Mouse (Mus musculus): ENCODE results near the gene Stox1. TPM values are rescaled to one million over a fixed set of nuclear protein-coding genes. Genes with fewer than 3 reads are reported as not detected.

Stox1 gene
- polyA plus RNA-seq, 1 experiment from 2014 or later, result 1.4 TPM

GRCm38 (mm10) chr10:62692771-62693170 lies 33.2 kb downstream of the Stox1 start:
- Histone ChIP-seq H3K27ac (no peak overlapping the region), H3K36me3 (no peaks in the 10 kb centered on the region), H3K4me3 (no peak overlapping the region), H3K4me2 (no peak overlapping the region), H3K9me3 (no peaks in the 10 kb centered on the region), H3K9ac (no peak overlapping the region), H3K4me1 (peaks cover under 1% of the 10 kb centered on the region; the same call in 1 of the 2 replicates), H3K27me3 (no peaks in the 10 kb centered on the region)
- no peak for ATAC-seq (ENCODE audit: insufficient number of reproducible peaks, low FRiP score, low TSS enrichment, low read depth)
- 66% methylated on average over 8 of the region's 8 CpGs for WGBS

DNA sequence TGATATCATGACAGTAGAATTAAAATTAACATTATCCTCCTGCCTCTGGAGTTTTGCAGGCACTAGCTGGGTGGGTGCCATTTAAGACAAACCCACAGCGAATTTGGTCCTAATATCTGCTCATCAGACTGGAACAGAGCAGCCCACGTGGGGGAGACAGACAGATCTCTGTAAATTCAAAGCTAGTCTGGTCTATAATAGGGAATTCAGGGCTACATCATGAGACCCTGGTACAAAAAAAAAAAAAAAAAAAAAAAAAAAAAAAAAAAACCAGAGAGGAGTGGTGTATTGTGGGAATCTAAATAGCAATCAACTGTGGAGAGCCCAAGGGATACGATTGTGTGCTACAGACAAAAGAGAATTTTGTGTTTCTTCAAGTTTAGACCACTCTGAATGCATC lies 33.7 kb downstream of the Stox1 start:
- ATAC-seq (ENCODE audit: insufficient number of reproducible peaks, low FRiP score, low TSS enrichment, low read depth), result no peak
- Histone ChIP-seq H3K9ac (no peak overlapping the region), H3K27ac (no peak overlapping the region), H3K9me3 (no peaks in the 10 kb centered on the region), H3K4me1 (peaks cover 6% of the 10 kb centered on the region), H3K4me3 (no peak overlapping the region), H3K27me3 (no peaks in the 10 kb centered on the region), H3K4me2 (no peak overlapping the region), H3K36me3 (no peaks in the 10 kb centered on the region)
- WGBS, result 82% methylated on average over 3 of the region's 3 CpGs

- ATAC-seq (ENCODE audit: insufficient number of reproducible peaks, low FRiP score, low TSS enrichment, low read depth), result 0 out of 2 replicates have a peak, but pooled peaks have one; percentile 17
- Histone ChIP-seq H3K4me3 (no peak overlapping the region), H3K27me3 (no peaks in the 10 kb centered on the region), H3K9me3 (no peaks in the 10 kb centered on the region), H3K4me1 (peaks cover 15% of the 10 kb centered on the region), H3K4me2 (no peak overlapping the region), H3K9ac (no peak overlapping the region), H3K27ac (no peak overlapping the region), H3K36me3 (no peaks in the 10 kb centered on the region)
- 49% methylated on average over 15 of the region's 15 CpGs for WGBS
These were observed 38.8 kb downstream of the Stox1 start for GRCm38 (mm10) chr10:62687032-62687674.

GRCm38 (mm10) chr10:62683043-62683442 lies 42.9 kb downstream of the Stox1 start:
- Histone ChIP-seq H3K4me2 (no peak overlapping the region), H3K4me1 (peaks cover 15% of the 10 kb centered on the region), H3K36me3 (no peaks in the 10 kb centered on the region), H3K9ac (no peak overlapping the region), H3K27me3 (no peaks in the 10 kb centered on the region; the same call in 1 of the 2 replicates), H3K27ac (no peak overlapping the region), H3K9me3 (no peaks in the 10 kb centered on the region), H3K4me3 (no peak overlapping the region)
- no peak for ATAC-seq (ENCODE audit: insufficient number of reproducible peaks, low FRiP score, low TSS enrichment, low read depth)
- 53% methylated on average over 5 of the region's 5 CpGs for WGBS

- H3K27ac ChIP-seq, result no peak overlapping the region
- ATAC-seq (ENCODE audit: insufficient number of reproducible peaks, low FRiP score, low TSS enrichment, low read depth), result no peak
- no peak overlapping the region for H3K9ac ChIP-seq
- no peaks in the 10 kb centered on the region for H3K36me3 ChIP-seq
- H3K9me3 ChIP-seq, result no peaks in the 10 kb centered on the region
- H3K4me2 ChIP-seq, result no peak overlapping the region
- no peaks in the 10 kb centered on the region; the same call in 1 of the 2 replicates for H3K27me3 ChIP-seq
- WGBS, result 84% methylated on average over 1 of the region's 1 CpGs
- no peaks in the 10 kb centered on the region for H3K4me1 ChIP-seq
- no peak overlapping the region for H3K4me3 ChIP-seq
These were observed 46.1 kb downstream of the Stox1 start for GRCm38 (mm10) chr10:62679833-62680232.

DNA sequence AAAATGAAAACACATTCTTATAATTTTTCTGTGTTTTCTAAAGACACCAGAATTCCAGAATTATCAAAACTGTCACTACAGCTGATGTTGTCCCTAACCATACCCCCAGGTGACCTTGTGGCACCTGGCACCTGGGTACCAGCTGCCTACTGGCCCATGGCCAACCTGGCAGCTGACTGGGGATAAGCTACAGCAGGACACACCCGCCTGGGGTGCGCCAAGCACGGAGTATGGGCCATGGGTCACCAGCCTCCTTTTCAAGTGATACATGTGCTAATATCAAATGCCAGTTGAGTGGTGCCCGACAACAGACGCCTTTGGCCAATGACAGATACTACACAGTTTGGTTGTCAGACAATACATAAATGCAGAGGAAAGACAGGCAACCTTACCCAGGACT lies 48.6 kb downstream of the Stox1 start:
- Histone ChIP-seq H3K4me3 (no peak overlapping the region), H3K4me1 (no peaks in the 10 kb centered on the region), H3K9ac (no peak overlapping the region), H3K27me3 (no peaks in the 10 kb centered on the region; the same call in 1 of the 2 replicates), H3K9me3 (no peaks in the 10 kb centered on the region), H3K36me3 (no peaks in the 10 kb centered on the region), H3K27ac (no peak overlapping the region), H3K4me2 (no peak overlapping the region)
- ATAC-seq (ENCODE audit: insufficient number of reproducible peaks, low FRiP score, low TSS enrichment, low read depth), result no peak
- WGBS, result 79% methylated on average over 5 of the region's 5 CpGs

- no peak overlapping the region for H3K27ac ChIP-seq
- H3K36me3 ChIP-seq, result no peaks in the 10 kb centered on the region
- WGBS, result 88% methylated on average over 6 of the region's 6 CpGs
- H3K4me1 ChIP-seq, result no peaks in the 10 kb centered on the region
- H3K4me3 ChIP-seq, result no peak overlapping the region
- no peak overlapping the region for H3K4me2 ChIP-seq
- H3K9ac ChIP-seq, result no peak overlapping the region
- ATAC-seq (ENCODE audit: insufficient number of reproducible peaks, low FRiP score, low TSS enrichment, low read depth), result no peak
- H3K9me3 ChIP-seq, result no peaks in the 10 kb centered on the region
- H3K27me3 ChIP-seq, result no peaks in the 10 kb centered on the region; the same call in 1 of the 2 replicates
These were observed 49.7 kb downstream of the Stox1 start for GRCm38 (mm10) chr10:62676196-62676595.

GRCm38 (mm10) chr10:62672359-62672758 lies 53.6 kb downstream of the Stox1 start:
- no peak for ATAC-seq (ENCODE audit: insufficient number of reproducible peaks, low FRiP score, low TSS enrichment, low read depth)
- Histone ChIP-seq H3K4me3 (no peak overlapping the region), H3K27me3 (no peaks in the 10 kb centered on the region), H3K27ac (no peak overlapping the region), H3K36me3 (no peaks in the 10 kb centered on the region), H3K9me3 (no peaks in the 10 kb centered on the region), H3K4me2 (no peak overlapping the region), H3K4me1 (no peaks in the 10 kb centered on the region), H3K9ac (no peak overlapping the region)
- WGBS, result 97% methylated on average over 2 of the region's 2 CpGs

DNA sequence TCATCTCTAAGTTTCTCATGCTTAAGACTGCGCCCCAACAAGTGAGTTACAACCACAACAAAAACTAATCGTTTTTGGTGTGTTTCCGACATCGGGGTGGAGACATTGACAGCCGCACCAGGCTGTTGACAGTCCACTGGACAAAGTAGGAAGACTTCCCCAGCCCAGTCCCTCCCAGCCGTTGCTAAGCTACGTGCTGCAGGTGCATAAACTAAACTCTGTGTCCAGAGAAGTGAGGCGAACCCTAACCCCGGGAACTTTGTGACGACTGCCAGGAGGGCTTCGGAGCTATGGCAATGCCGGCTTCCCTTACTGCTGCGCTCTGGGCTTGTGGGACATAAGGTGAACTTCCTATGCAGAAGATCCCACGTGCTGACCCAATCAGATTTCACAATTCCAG lies 56.7 kb downstream of the Stox1 start:
- no peak overlapping the region for H3K27ac ChIP-seq
- no peak overlapping the region for H3K4me3 ChIP-seq
- 0 out of 2 replicates have a peak, but pooled peaks cover 3% of the 10 kb centered on the region for H3K4me1 ChIP-seq
- no peaks in the 10 kb centered on the region for H3K27me3 ChIP-seq
- no peak overlapping the region for H3K4me2 ChIP-seq
- H3K9ac ChIP-seq, result no peak overlapping the region
- WGBS, result 72% methylated on average over 14 of the region's 14 CpGs
- no peak for ATAC-seq (ENCODE audit: insufficient number of reproducible peaks, low FRiP score, low TSS enrichment, low read depth)
- H3K9me3 ChIP-seq, result no peaks in the 10 kb centered on the region
- H3K36me3 ChIP-seq, result no peaks in the 10 kb centered on the region

GRCm38 (mm10) chr10:62668463-62668862 lies 57.5 kb downstream of the Stox1 start:
- WGBS, result 53% methylated on average over 2 of the region's 2 CpGs

DNA sequence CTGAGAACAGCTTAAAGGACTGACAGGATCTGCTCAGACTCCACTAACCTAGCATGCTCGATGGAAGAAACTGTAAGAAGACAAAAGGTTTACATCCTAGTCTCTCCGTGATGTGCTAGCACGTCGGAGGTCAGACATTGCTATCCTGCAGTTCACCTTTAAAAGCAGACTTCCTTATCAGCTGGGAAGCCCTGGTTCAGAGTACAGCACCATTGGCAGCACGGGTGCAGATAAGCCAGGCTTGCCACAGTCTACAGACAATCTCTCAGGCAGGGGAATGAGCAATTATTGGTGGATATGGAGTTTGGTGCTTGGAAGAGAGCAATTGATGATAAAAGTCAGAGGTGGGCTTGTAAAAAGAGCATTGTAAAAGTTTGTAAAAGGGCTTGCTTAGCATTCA lies 57.9 kb downstream of the Stox1 start:
- Histone ChIP-seq H3K27me3 (no peaks in the 10 kb centered on the region), H3K9me3 (no peaks in the 10 kb centered on the region), H3K4me2 (no peak overlapping the region), H3K4me3 (no peak overlapping the region), H3K9ac (no peak overlapping the region), H3K36me3 (no peaks in the 10 kb centered on the region), H3K27ac (no peak overlapping the region), H3K4me1 (0 out of 2 replicates have a peak, but pooled peaks cover 3% of the 10 kb centered on the region)
- ATAC-seq (ENCODE audit: insufficient number of reproducible peaks, low FRiP score, low TSS enrichment, low read depth), result no peak
- WGBS, result 82% methylated on average over 5 of the region's 5 CpGs

More at GRCm38 (mm10) chr10:62668463-62668862, 57.5 kb downstream of the Stox1 start:
- H3K9me3 ChIP-seq, result no peaks in the 10 kb centered on the region
- 0 out of 2 replicates have a peak, but pooled peaks cover 3% of the 10 kb centered on the region for H3K4me1 ChIP-seq
- ATAC-seq (ENCODE audit: insufficient number of reproducible peaks, low FRiP score, low TSS enrichment, low read depth), result no peak
- no peak overlapping the region for H3K27ac ChIP-seq
- no peak overlapping the region for H3K4me3 ChIP-seq
- no peaks in the 10 kb centered on the region for H3K27me3 ChIP-seq
- no peak overlapping the region for H3K9ac ChIP-seq
- no peaks in the 10 kb centered on the region for H3K36me3 ChIP-seq
- no peak overlapping the region for H3K4me2 ChIP-seq

DNA sequence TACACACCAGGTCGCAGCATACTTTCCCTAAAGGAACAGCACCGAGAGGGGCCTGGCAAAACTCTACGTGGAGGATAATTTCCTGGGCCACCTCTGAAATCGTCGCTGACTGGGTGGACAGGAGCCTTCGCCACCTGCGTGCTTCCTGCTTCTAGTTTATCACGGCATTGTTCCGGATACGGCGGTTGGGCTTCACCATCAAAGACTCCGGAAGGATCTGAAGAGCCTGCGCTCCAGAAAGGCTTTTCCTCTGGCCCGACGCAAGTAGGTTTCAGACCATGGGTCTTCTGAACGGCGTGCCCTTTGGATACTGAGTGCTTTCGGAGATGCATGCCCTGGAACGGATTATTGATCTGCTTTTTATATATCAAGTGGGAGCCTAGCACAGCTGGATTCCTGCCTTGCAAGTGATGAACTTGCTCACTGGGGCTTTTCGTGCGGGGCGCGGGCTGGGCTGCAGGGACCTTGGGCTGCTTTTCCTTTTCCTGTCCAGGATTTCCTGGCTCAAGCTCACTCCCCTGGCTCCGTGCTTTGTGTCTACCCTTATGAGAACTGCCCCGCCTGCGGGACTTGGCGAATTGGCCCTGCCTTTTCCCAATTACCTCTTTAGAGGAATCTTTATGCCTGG lies 60.9 kb downstream of the Stox1 start:
- Histone ChIP-seq H3K4me1 (0 out of 2 replicates have a peak, but pooled peaks cover 3% of the 10 kb centered on the region), H3K4me3 (peak overlapping the region; percentile 15), H3K36me3 (no peaks in the 10 kb centered on the region), H3K9me3 (no peaks in the 10 kb centered on the region), H3K4me2 (peak overlapping the region; percentile 30), H3K9ac (no peak overlapping the region), H3K27me3 (no peaks in the 10 kb centered on the region), H3K27ac (0 out of 2 replicates have a peak overlapping the region, but pooled peaks have one; percentile 2)
- ATAC-seq (ENCODE audit: insufficient number of reproducible peaks, low FRiP score, low TSS enrichment, low read depth), result no peak
- 51% methylated on average over 27 of the region's 27 CpGs for WGBS
